Comparison of ENCODE assay signal across 10 mouse cellular contexts in the genomic region with DNA sequence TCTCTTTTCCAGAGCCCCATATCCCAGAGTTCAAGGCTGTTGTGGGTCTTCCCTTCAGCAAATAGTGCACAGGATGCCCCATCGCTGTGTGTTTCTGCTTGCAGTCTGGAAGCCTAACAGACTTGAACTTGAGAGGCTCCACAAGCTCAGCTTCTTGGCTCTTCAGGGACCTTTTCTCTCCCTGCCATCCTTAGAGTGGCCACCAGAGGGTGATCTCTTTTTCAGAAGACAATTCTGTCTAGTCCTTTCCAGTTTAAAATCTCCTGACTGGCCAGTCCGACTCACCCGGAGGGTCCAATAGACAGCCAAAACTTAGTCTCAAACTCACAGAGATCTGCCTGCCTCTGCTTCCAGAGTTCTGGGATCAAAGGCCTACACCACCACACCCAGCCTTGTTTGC. TPM values are rescaled to one million over a fixed set of nuclear protein-coding genes. Genes with fewer than 3 reads are reported as not detected.
DNase-seq lines count a peak whose midpoint lies in the region; ATAC-seq and TF ChIP-seq lines count a peak whose summit lies in the region.
"Had no signal": no experiment of that assay in that cellular context is flagged by ENCODE, and none has a peak within 500 bp of the region (broad histone marks: within the 10 kb centered on the region; RNA-seq: fewer than 3 reads in every experiment).

No protein-coding gene starts in this region.

- peaks cover 23% of the 10 kb centered on the region for H3K4me1 ChIP-seq in E14TG2a.4 (replicated peaks; ENCODE audit: low read depth, low read length)
- no peaks in the 10 kb centered on the region for H3K4me1 ChIP-seq in lung, postnatal 0 days (ENCODE audit: insufficient read depth, low read depth, low read length)
- H3K4me1 ChIP-seq: stomach, embryonic 15.5 days had no signal

- peak; percentile 80 for DNase-seq in embryo, embryonic 10.5 days (ENCODE audit: low spot score)
- DNase-seq in embryo, embryonic 10 days (ENCODE audit: low spot score): no peak
- DNase-seq in layer of hippocampus, postnatal 10 days (ENCODE audit: low spot score in 2 of 2): peak; percentile 58 to 67
- no peak for DNase-seq in layer of hippocampus, postnatal 14 days (ENCODE audit: low spot score in 2 of 2)
- peak; percentile 65 for DNase-seq in lung, postnatal 0 days (ENCODE audit: low spot score)

- no peaks in the 10 kb centered on the region for H3K36me3 ChIP-seq in E14TG2a.4 (ENCODE audit: insufficient read depth, low read length)
- H3K36me3 ChIP-seq in lung, postnatal 0 days (ENCODE audit: insufficient read depth, low read length): no peaks in the 10 kb centered on the region
- H3K36me3 ChIP-seq: stomach, embryonic 15.5 days had no signal

- peak; percentile 60; the same call in 1 of the 2 replicates for ATAC-seq in common myeloid progenitor, adult 5-6 weeks (replicated peaks; ENCODE audit: low read depth, poor library complexity, severe bottlenecking)
- no peak for ATAC-seq in lung, postnatal 0 days
- ATAC-seq in inflammation-experienced regulatory T-cells, adult 6 months: no peak

- H3K4me3 ChIP-seq in E14TG2a.4 (replicated peaks; ENCODE audit: low read length): no peak overlapping the region
- H3K4me3 ChIP-seq in lung, postnatal 0 days (ENCODE audit: low read depth, low read length): no peak overlapping the region
- H3K4me3 ChIP-seq: stomach, embryonic 15.5 days had no signal

- H3K27me3 ChIP-seq in E14TG2a.4 (ENCODE audit: insufficient read depth, low read length): 0 out of 2 replicates have a peak, but pooled peaks cover 4% of the 10 kb centered on the region
- H3K27me3 ChIP-seq in lung, postnatal 0 days (replicated peaks; ENCODE audit: insufficient read depth, low read length): no peaks in the 10 kb centered on the region
- H3K27me3 ChIP-seq: stomach, embryonic 15.5 days had no signal

- peak; percentile 87 for TF ChIP-seq CTCF in E14TG2a.4 (conservative IDR thresholded peaks at IDR 0.05; ENCODE audit: low read length)
- TF ChIP-seq CTCF in lung, postnatal 0 days (IDR thresholded peaks at IDR 0.05): peak; percentile 73

- TF ChIP-seq EP300 in lung, postnatal 0 days (IDR thresholded peaks at IDR 0.05): no peak

- WGBS in lung, postnatal 0 days: 21% methylated on average over 3 of the region's 3 CpGs

- peaks cover 3% of the 10 kb centered on the region; the same call in 1 of the 2 replicates for H3K9me3 ChIP-seq in E14TG2a.4 (ENCODE audit: low read length)
- H3K9me3 ChIP-seq in lung, postnatal 0 days (ENCODE audit: low read length): no peaks in the 10 kb centered on the region
- H3K9me3 ChIP-seq: stomach, embryonic 15.5 days had no signal

- no peak overlapping the region for H3K27ac ChIP-seq in lung, postnatal 0 days (ENCODE audit: low read length)
- H3K27ac ChIP-seq: stomach, embryonic 15.5 days had no signal

- H3K4me2 ChIP-seq in lung, postnatal 0 days (replicated peaks; ENCODE audit: low read depth, low read length): no peak overlapping the region
- H3K4me2 ChIP-seq: stomach, embryonic 15.5 days had no signal

- H3K9ac ChIP-seq in lung, postnatal 0 days (replicated peaks; ENCODE audit: low read depth): no peak overlapping the region
- H3K9ac ChIP-seq: stomach, embryonic 15.5 days had no signal

RNA-seq across cellular contexts. Expression of a gene that starts 16.2 kb away (rescaled TPM):
- total RNA-seq in layer of hippocampus, postnatal 10 days (2021): 100 to 1,000 TPM; 253 to 268 TPM
- total RNA-seq in layer of hippocampus, postnatal 14 days (2021): 100 to 1,000 TPM; 285 to 318 TPM
- not detected in 2 replicates for total RNA-seq in common myeloid progenitor, adult 5-6 weeks (2017)
- polyA plus RNA-seq in lung, postnatal 0 days (2015; fragmentation: Nextera tagmentation; extraction: Ambion mirVana): 0.12 and 0.19 TPM in 2 replicates
- not detected for polyA plus RNA-seq in inflammation-experienced regulatory T-cells, adult 6 months (2017; shearing (Covaris generic))
- polyA plus RNA-seq: heart, embryonic 14.5 days had no signal

RNA-seq across cellular contexts. Expression of a gene that starts 22.2 kb away (rescaled TPM):
- 10 to 100 TPM; 78.6 to 84.6 TPM for total RNA-seq in layer of hippocampus, postnatal 10 days (2021)
- 10 to 100 TPM; 71.4 to 76.1 TPM for total RNA-seq in layer of hippocampus, postnatal 14 days (2021)
- 28.2 and 32.1 TPM in 2 replicates for total RNA-seq in common myeloid progenitor, adult 5-6 weeks (2017)
- 80.8 and 83.9 TPM in 2 replicates for polyA plus RNA-seq in lung, postnatal 0 days (2015; fragmentation: Nextera tagmentation; extraction: Ambion mirVana)
- polyA plus RNA-seq in inflammation-experienced regulatory T-cells, adult 6 months (2017; shearing (Covaris generic)): 10 to 100 TPM; 52.8 to 60.9 (median 60.7) TPM

RNA-seq across cellular contexts. Expression of a gene that starts 23.2 kb away (rescaled TPM):
- total RNA-seq in layer of hippocampus, postnatal 10 days (2021): 10 to 100 TPM; 38.5 to 44.0 TPM
- 10 to 100 TPM; 40.9 to 42.2 TPM for total RNA-seq in layer of hippocampus, postnatal 14 days (2021)
- 35.1 and 57.3 TPM in 2 replicates for total RNA-seq in common myeloid progenitor, adult 5-6 weeks (2017)
- polyA plus RNA-seq in lung, postnatal 0 days (2015; fragmentation: Nextera tagmentation; extraction: Ambion mirVana): 38.3 and 41.7 TPM in 2 replicates
- polyA plus RNA-seq in inflammation-experienced regulatory T-cells, adult 6 months (2017; shearing (Covaris generic)): 1 to 10 TPM; 4.7 to 6.7 (median 5.1) TPM

RNA-seq across cellular contexts. Expression of a gene that starts 35.9 kb away (rescaled TPM):
- total RNA-seq in layer of hippocampus, postnatal 10 days (2021): 100 to 1,000 TPM; 187 to 196 TPM
- 100 to 1,000 TPM; 231 to 235 TPM for total RNA-seq in layer of hippocampus, postnatal 14 days (2021)
- 63.6 and 70.1 TPM in 2 replicates for total RNA-seq in common myeloid progenitor, adult 5-6 weeks (2017)
- 112 and 125 TPM in 2 replicates for polyA plus RNA-seq in lung, postnatal 0 days (2015; fragmentation: Nextera tagmentation; extraction: Ambion mirVana)
- 100 to 1,000 TPM in 1 of 3 experiments, 10 to 100 TPM in 2; 66.7 to 117 (median 68.0) TPM for polyA plus RNA-seq in inflammation-experienced regulatory T-cells, adult 6 months (2017; shearing (Covaris generic))

RNA-seq across cellular contexts. Expression of a gene that starts 43.6 kb away (rescaled TPM):
- total RNA-seq in layer of hippocampus, postnatal 10 days (2021): not detected
- total RNA-seq in layer of hippocampus, postnatal 14 days (2021): under 1 TPM in 1 of 2 experiments, not detected in 1; 0.28 TPM
- total RNA-seq in common myeloid progenitor, adult 5-6 weeks (2017): 1.3 and 1.8 TPM in 2 replicates
- polyA plus RNA-seq in lung, postnatal 0 days (2015; fragmentation: Nextera tagmentation; extraction: Ambion mirVana): 10.5 and 11.9 TPM in 2 replicates
- polyA plus RNA-seq in inflammation-experienced regulatory T-cells, adult 6 months (2017; shearing (Covaris generic)): not detected

Comparison
In these comparisons a context has a peak if more than half of its experiments do, and no peak if none do; other contexts are left out.
1. DNase-seq: peak in embryo, embryonic 10.5 days (single experiment), layer of hippocampus, postnatal 10 days (2 of 2) and lung, postnatal 0 days (single experiment); none in embryo, embryonic 10 days (single experiment) and layer of hippocampus, postnatal 14 days (0 of 2).
2. RNA of a gene that starts 16.2 kb away (total RNA-seq): 285 to 318 TPM in layer of hippocampus, postnatal 14 days and 253 to 268 TPM in layer of hippocampus, postnatal 10 days; not detected in common myeloid progenitor, adult 5-6 weeks; every median in the first group is over 100 times any median in the second.